Mouse (Mus musculus) testis, adult 2 months (tissue): ENCODE measurements at regions not wholly inside any gene's neighbourhood (a gene's known extent, or its start where the extent isn't known, plus 50 kb on each side); places are given as distances from the start of the nearest gene placed in this dataset.

ENCODE experiments used
- CTCF ChIP-seq: fragments of 200-500 bp; IDR thresholded peaks from 2 replicates; pipeline ENCODE4 v1.5.1; 2012; ENCODE audit warnings: low read depth, mild to moderate bottlenecking, inconsistent platforms, low read length, moderate library complexity; ENCODE audit not compliant: control insufficient read depth, insufficient read depth, insufficient replicate concordance
- POLR2A ChIP-seq: fragments of 200-500 bp; IDR thresholded peaks from 2 replicates; pipeline ENCODE4 v1.6.1; 2012; ENCODE audit warnings: low read depth, mild to moderate bottlenecking, inconsistent platforms, low read length, moderate library complexity; ENCODE audit not compliant: control insufficient read depth

DNA sequence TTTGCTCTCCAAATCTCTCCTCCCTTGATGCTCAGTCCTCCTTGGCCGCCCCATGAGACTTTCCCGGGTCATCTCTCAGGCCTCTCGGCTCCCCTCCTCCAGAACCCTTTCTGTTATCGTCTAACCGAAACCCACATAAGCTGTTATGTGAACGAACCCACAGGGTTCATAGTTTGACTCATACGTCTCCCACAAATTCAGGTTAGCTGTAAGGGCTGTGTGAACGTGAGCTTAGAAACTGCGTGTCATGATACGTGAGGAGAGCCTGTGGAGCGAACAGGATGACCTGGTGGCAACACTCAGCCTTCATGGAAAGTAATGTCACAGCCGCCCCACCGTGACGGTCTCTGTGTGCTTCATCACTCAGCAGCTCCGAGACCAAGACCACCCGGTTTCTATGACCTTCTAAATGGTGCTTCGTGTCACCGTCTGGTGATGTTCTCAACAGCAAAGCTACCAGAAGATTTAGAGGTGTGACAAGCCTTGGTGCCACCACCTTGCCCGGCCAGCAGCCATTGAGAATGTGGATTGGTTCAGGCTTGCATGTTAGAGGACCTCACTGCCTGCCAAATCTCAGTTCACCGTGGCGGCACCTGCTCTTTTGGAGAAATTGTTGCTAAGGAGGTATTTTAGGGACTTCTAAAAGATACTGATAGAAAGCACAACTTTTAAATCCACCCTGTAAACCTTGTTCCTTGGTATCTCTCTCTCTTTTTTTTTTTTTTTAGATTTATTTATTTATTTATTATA, 107.4 kb downstream of the Ets2 start:
- TF ChIP-seq CTCF (no peak), POLR2A (no peak)
